Mouse (Mus musculus) adrenal gland, postnatal 4 days (tissue): ENCODE data around the gene Il9r. TPM values are rescaled to one million over a fixed set of nuclear protein-coding genes. Genes with fewer than 3 reads are reported as not detected.

Experiments used
- DNase-seq, 2 experiments: peaks; one replicate each; pipeline ENCODE4 v3.0.0; 2021 to 2022; ENCODE audit warnings: low spot score in 2 of 2, mixed read lengths in 2 of 2
- total RNA-seq, 2 experiments: library from RNA; stranded (reverse); gene quantifications; 2 replicates each; pipeline ENCODE4 v1.2.3; 2021

Il9r gene
- total RNA-seq, 2 experiments from 2014 or later = 0.17 to 0.40 TPM

- no peak for DNase-seq
Measured at GRCm38 (mm10) chr11:32227041-32227440, 27.0 kb upstream of the Il9r start.

- DNase-seq = peak; percentile 70 to 82
Measured at GRCm38 (mm10) chr11:32226124-32226871, 26.2 kb upstream of the Il9r start, which contains the start of gene Mpg. Gene Mpg (plus strand): TSS chr11:32226505.

GRCm38 (mm10) chr11:32225222-32226104 is 25.4 kb upstream of the Il9r start:
- DNase-seq = no peak

- peak in 1 of 2 experiments; percentile 60 for DNase-seq
Measured at GRCm38 (mm10) chr11:32224468-32225139, 24.5 kb upstream of the Il9r start.

- no peak for DNase-seq
Measured at GRCm38 (mm10) chr11:32223297-32223967, 23.4 kb upstream of the Il9r start.

- DNase-seq = no peak
Measured at GRCm38 (mm10) chr11:32222570-32223194, 22.6 kb upstream of the Il9r start.

- peak in 1 of 2 experiments; percentile 34 for DNase-seq
Measured at GRCm38 (mm10) chr11:32221951-32222409, 21.9 kb upstream of the Il9r start, which contains the start of gene Rhbdf1. Gene Rhbdf1 (minus strand): TSS chr11:32222300.

GRCm38 (mm10) chr11:32221225-32221950 is 21.3 kb upstream of the Il9r start:
- DNase-seq = peak in 1 of 2 experiments; percentile 41

GRCm38 (mm10) chr11:32220607-32221224 is 20.6 kb upstream of the Il9r start:
- DNase-seq = no peak

- DNase-seq = no peak
Measured at GRCm38 (mm10) chr11:32219287-32219686, 19.2 kb upstream of the Il9r start.

- DNase-seq = no peak
Measured at GRCm38 (mm10) chr11:32218501-32219050, 18.5 kb upstream of the Il9r start.

- peak in 1 of 2 experiments; percentile 51 for DNase-seq
Measured at GRCm38 (mm10) chr11:32216851-32217250, 16.8 kb upstream of the Il9r start.

GRCm38 (mm10) chr11:32215372-32216162 is 15.5 kb upstream of the Il9r start:
- DNase-seq = no peak

- DNase-seq = no peak
Measured at GRCm38 (mm10) chr11:32210623-32211022, 10.5 kb upstream of the Il9r start.

GRCm38 (mm10) chr11:32205058-32205873 is 5.2 kb upstream of the Il9r start, which contains the start of gene Snrnp25:
Gene Snrnp25 (plus strand): TSS chr11:32205415.
- peak; percentile 73 to 95 for DNase-seq

GRCm38 (mm10) chr11:32201922-32202685 is 2.0 kb upstream of the Il9r start:
- no peak for DNase-seq
